Mouse (Mus musculus) left cerebral cortex, postnatal 4 days (tissue): ENCODE measurements around the gene Cdkn3. TPM values are rescaled to one million over a fixed set of nuclear protein-coding genes. Genes with fewer than 3 reads are reported as not detected.
"Not testable (repeated sequence)": the region's sequence is repeated elsewhere in the genome, so short reads cannot be mapped to it uniquely, and the experiment has no call there.

ENCODE experiments used
- DNase-seq: peaks from one replicate; pipeline ENCODE4 v3.0.0-alpha.2; 2022
- intact Hi-C: fragments of 180-260 bp; cut with DNase I; formaldehyde crosslinking; loops from one replicate; pipeline ENCODE4 v1.15.1; 2025
- total RNA-seq, 2 experiments: library from RNA; stranded (reverse); gene quantifications; 2 replicates each; pipeline ENCODE4 v1.2.3; 2021

Gene Cdkn3
- total RNA-seq, 2 experiments from 2014 or later, result 3.0 to 5.1 TPM

- DNase-seq, result no peak
- intact Hi-C loops, result no loop called here
These were observed 22.0 kb downstream of the Cdkn3 start for GRCm38 (mm10) chr14:46782187-46782828.

GRCm38 (mm10) chr14:46783327-46783926, 23.1 kb downstream of the Cdkn3 start:
- intact Hi-C loops, result no loop called here
- no peak for DNase-seq

GRCm38 (mm10) chr14:46785247-46785646, 24.9 kb downstream of the Cdkn3 start:
- no peak for DNase-seq
- intact Hi-C loops, result no loop called here

- intact Hi-C loops, result no loop called here
- DNase-seq, result no peak
These were observed 27.1 kb downstream of the Cdkn3 start for GRCm38 (mm10) chr14:46787454-46787786.

GRCm38 (mm10) chr14:46787787-46788504, 27.6 kb downstream of the Cdkn3 start, which contains the start of gene Cnih1:
Cnih1 (minus strand) TSS chr14:46788411.
- DNase-seq, result peak; percentile 93
- intact Hi-C loops, result no loop called here

- intact Hi-C loops, result no loop called here
- DNase-seq, result no peak
These were observed 28.2 kb downstream of the Cdkn3 start for GRCm38 (mm10) chr14:46788505-46788901.

GRCm38 (mm10) chr14:46790303-46790702, 30.0 kb downstream of the Cdkn3 start:
- intact Hi-C loops, result no loop called here
- DNase-seq, result no peak

- DNase-seq, result no peak
- intact Hi-C loops, result no loop called here
These were observed 30.4 kb downstream of the Cdkn3 start for GRCm38 (mm10) chr14:46790723-46791122.

- intact Hi-C loops, result no loop called here
These were observed 33.8 kb downstream of the Cdkn3 start for GRCm38 (mm10) chr14:46794157-46794556.

GRCm38 (mm10) chr14:46800684-46801345, 40.5 kb downstream of the Cdkn3 start:
- no peak for DNase-seq
- intact Hi-C loops, result no loop called here

More at GRCm38 (mm10) chr14:46794157-46794556, 33.8 kb downstream of the Cdkn3 start:
- no peak for DNase-seq

GRCm38 (mm10) chr14:46803259-46803658, 42.9 kb downstream of the Cdkn3 start:
- intact Hi-C loops, result no loop called here
- no peak for DNase-seq

GRCm38 (mm10) chr14:46803791-46804190, 43.5 kb downstream of the Cdkn3 start:
- DNase-seq, result no peak
- intact Hi-C loops, result no loop called here

- intact Hi-C loops, result no loop called here
These were observed 45.8 kb downstream of the Cdkn3 start for GRCm38 (mm10) chr14:46806186-46806585.

GRCm38 (mm10) chr14:46807927-46808326, 47.6 kb downstream of the Cdkn3 start:
- no peak for DNase-seq
- intact Hi-C loops, result no loop called here

More at GRCm38 (mm10) chr14:46806186-46806585, 45.8 kb downstream of the Cdkn3 start:
- DNase-seq, result no peak

- DNase-seq, result no peak
- intact Hi-C loops, result no loop called here
These were observed 55.3 kb downstream of the Cdkn3 start for GRCm38 (mm10) chr14:46815640-46816039.

GRCm38 (mm10) chr14:46816916-46817622, 56.7 kb downstream of the Cdkn3 start:
- intact Hi-C loops, result no loop called here
- no peak for DNase-seq

- DNase-seq, result no peak
- intact Hi-C loops, result no loop called here
These were observed 58.4 kb downstream of the Cdkn3 start for GRCm38 (mm10) chr14:46818743-46819142.

- DNase-seq, intact Hi-C loops: not testable (repeated sequence)
These were observed 59.6 kb downstream of the Cdkn3 start for GRCm38 (mm10) chr14:46819961-46820360.
